Mouse (Mus musculus): Measurements from ENCODE around the gene Prl7d1. TPM values are rescaled to one million over a fixed set of nuclear protein-coding genes. Genes with fewer than 3 reads are reported as not detected.
"Not testable (repeated sequence)": the region's sequence is repeated elsewhere in the genome, so short reads cannot be mapped to it uniquely, and the experiment has no call there.

Gene Prl7d1
- polyA plus RNA-seq (2016; fragmentation: Nextera tagmentation; extraction: Ambion mirVana): not detected in 2 replicates

DNA sequence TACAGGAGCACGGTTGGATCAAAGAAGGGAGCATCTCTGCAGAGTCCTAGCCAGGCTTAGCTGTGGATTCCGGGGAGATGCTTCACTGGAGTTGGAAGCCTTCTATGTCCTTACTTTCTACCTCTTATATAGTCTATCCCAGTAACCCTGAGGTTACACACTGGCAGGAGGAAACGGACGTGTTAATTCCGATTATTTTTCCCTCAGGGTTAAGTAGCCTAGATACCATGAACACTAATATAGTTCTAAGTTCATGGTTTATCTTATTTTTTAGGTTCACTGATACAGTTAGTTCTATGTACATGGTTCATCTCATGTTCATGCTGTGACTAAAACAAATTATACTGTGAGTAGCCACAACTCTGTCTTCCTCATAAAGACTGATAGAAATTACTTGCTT lies at the start of gene Prl7d1:
Gene Prl7d1 (minus strand): TSS at position 101 of the 400 bp plus-strand sequence.
- no peak within 1 kb of the TSS for H3K4me2 ChIP-seq (replicated peaks)
- no peak within 1 kb of the TSS for H3K4me3 ChIP-seq
- H3K27me3 ChIP-seq (replicated peaks): no peaks in the 10 kb centered on the region
- no peaks in the 10 kb centered on the region for H3K9me3 ChIP-seq
- no peak within 1 kb of the TSS for H3K9ac ChIP-seq
- H3K4me1 ChIP-seq: no peaks in the 10 kb centered on the region
- no peak within 1 kb of the TSS for H3K27ac ChIP-seq
- ATAC-seq (ENCODE audit: low FRiP score, low read depth): no peak
- no peaks in the 10 kb centered on the region for H3K36me3 ChIP-seq
- WGBS: 93% methylated on average over 5 of the region's 5 CpGs

DNA sequence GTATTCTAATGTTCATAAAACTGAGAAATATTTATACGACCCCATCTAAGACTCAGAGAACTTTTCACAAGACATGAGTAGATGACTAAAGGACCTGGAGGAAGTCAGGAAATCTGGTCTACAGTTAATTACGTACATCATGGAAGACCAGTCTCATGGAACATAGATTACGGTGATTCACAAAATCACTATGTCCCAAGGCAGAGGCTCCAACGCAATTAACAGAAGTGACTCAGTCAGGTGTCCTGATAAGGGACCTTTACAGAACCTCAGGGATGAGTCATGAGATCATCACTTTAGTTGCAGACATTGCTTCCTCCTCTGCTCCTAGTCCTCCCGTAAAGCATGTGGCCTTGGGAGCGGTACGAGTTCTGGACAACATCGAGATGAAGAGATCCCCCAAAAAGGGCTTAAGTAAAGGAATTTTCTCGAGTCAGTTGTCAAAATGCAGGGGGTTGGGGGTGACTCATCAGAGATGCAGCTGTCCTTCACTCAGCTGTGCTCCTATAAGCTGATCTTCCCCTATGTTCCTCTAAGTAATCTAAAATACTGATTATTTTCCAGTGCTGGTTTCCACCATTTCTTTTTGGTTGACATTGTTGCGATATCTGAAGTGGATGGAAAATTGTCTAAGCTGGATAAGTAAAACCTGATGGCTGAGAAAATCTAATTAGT lies 18.1 kb upstream of the Prl7d1 start:
- no peak for ATAC-seq (ENCODE audit: low FRiP score, low read depth)
- no peaks in the 10 kb centered on the region for H3K4me1 ChIP-seq
- no peak overlapping the region for H3K27ac ChIP-seq
- 90% methylated on average over 10 of the region's 10 CpGs for WGBS
- no peaks in the 10 kb centered on the region for H3K27me3 ChIP-seq (replicated peaks)
- H3K4me2 ChIP-seq (replicated peaks): no peak overlapping the region
- H3K4me3 ChIP-seq: no peak overlapping the region
- H3K9me3 ChIP-seq: no peaks in the 10 kb centered on the region
- H3K9ac ChIP-seq: no peak overlapping the region
- H3K36me3 ChIP-seq: no peaks in the 10 kb centered on the region

DNA sequence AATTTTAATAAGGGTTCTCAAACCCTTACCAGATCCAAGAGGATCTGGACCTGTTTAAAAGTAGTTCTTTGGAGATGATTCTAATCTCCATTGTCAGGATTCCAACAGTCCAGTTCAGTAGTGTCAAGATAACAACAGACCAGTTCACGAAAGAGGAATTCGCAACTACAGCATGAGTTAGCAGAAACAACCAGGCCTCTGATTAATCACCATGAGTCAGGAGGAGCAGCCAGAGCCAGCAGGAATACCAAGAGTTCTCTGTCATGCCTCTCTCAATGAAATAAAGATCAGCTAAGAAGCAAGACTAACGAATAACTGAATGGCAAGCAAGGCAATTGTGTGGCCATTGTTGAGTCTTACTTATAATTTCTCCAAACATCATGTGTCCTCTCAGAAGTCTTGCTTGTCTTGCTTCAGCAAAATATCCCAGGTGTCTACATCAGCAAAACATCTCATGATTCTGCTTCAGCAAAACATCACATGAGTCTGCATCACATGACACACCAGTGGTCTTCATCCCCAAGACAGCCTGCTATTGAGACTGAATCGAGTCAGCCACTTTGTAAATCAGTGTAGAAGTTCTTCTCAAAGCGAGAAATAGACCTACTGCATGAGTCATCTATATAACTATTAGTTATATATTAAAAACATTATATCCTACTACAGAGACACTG lies 13.9 kb upstream of the Prl7d1 start:
- ATAC-seq (ENCODE audit: low FRiP score, low read depth); H3K4me3 ChIP-seq; H3K4me1 ChIP-seq; H3K27me3 ChIP-seq (replicated peaks); H3K4me2 ChIP-seq (replicated peaks); H3K27ac ChIP-seq; H3K9ac ChIP-seq; H3K36me3 ChIP-seq; H3K9me3 ChIP-seq: not testable (repeated sequence)
- 86% methylated on average over 5 of the region's 5 CpGs for WGBS

DNA sequence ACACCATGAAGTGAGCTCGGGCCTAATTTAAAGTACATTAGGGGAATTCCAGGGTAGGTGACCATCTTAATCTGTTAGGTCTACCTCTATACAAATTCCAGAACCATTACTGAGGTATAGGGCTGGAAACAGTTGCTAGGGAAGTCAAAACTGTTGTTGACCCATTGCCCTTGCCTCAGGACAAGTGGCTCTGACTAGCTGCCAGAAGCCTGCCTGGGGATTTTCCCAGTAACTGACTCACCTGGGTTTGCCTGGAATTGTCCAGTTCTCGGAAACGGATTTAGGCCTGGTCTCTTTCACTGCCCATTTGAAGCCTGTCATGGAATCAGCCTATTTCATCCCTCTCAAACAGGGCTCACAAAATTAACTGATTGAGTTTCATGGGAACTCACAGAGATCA lies 8.5 kb upstream of the Prl7d1 start:
- not testable (repeated sequence) for ATAC-seq (ENCODE audit: low FRiP score, low read depth); H3K27me3 ChIP-seq (replicated peaks); H3K4me2 ChIP-seq (replicated peaks); H3K9ac ChIP-seq; H3K4me3 ChIP-seq; H3K9me3 ChIP-seq; H3K36me3 ChIP-seq; H3K4me1 ChIP-seq; H3K27ac ChIP-seq
- 89% methylated on average over 3 of the region's 3 CpGs for WGBS

DNA sequence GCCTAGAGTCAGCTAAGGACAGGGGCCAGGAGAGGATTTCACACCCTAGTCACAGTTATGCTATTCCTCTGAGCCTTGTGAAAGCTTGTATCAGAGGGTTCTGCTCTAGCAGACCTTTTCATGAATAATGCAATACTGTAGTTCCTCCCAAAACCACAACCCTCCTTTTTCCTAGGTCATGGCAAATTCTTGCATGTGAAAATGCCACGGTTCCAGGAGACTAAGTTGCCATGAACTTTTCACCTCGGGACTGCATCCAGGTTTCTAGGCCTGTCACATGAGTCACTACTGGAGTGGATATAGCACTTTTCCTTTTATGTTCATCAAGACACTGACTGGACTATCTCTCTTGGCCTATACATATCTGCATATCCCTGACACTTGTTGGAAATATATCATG lies 10.0 kb downstream of the Prl7d1 start:
- Histone ChIP-seq H3K36me3 (no peaks in the 10 kb centered on the region), H3K4me1 (no peaks in the 10 kb centered on the region), H3K4me2 (replicated peaks) (no peak overlapping the region), H3K9me3 (no peaks in the 10 kb centered on the region), H3K9ac (no peak overlapping the region), H3K27ac (no peak overlapping the region), H3K4me3 (no peak overlapping the region), H3K27me3 (replicated peaks) (no peaks in the 10 kb centered on the region)
- ATAC-seq (ENCODE audit: low FRiP score, low read depth): no peak
- 67% methylated on average over 2 of the region's 2 CpGs for WGBS

DNA sequence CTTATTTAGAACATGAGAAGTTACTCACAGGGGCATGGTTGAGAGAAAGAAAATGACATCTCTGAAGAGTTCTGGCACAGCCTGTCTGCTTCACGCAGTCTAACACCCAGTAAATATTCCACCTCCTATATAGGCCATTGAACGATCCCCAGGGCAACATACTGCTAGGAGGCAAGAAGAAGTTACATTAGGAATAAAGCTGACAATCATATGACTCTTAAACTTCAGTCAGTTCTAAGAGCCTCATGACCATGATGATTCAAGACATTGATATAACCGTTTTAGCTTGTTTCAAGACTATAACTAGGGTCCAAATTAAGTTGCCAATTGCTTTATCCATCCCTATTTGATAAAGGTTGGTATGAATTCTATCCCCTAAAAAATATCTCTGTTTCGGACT lies 48.6 kb downstream of the Prl7d1 start, which contains the start of gene Prl7a2:
Gene Prl7a2 (minus strand): TSS at position 101 of the 400 bp plus-strand sequence.
- Histone ChIP-seq H3K4me3 (no peak within 1 kb of the TSS), H3K27ac (no peak within 1 kb of the TSS), H3K27me3 (replicated peaks) (no peaks in the 10 kb centered on the region), H3K9me3 (no peaks in the 10 kb centered on the region), H3K4me2 (replicated peaks) (no peak within 1 kb of the TSS), H3K9ac (no peak within 1 kb of the TSS), H3K4me1 (no peaks in the 10 kb centered on the region), H3K36me3 (no peaks in the 10 kb centered on the region)
- WGBS: 84% methylated on average over 4 of the region's 4 CpGs
- ATAC-seq (ENCODE audit: low FRiP score, low read depth): no peak

DNA sequence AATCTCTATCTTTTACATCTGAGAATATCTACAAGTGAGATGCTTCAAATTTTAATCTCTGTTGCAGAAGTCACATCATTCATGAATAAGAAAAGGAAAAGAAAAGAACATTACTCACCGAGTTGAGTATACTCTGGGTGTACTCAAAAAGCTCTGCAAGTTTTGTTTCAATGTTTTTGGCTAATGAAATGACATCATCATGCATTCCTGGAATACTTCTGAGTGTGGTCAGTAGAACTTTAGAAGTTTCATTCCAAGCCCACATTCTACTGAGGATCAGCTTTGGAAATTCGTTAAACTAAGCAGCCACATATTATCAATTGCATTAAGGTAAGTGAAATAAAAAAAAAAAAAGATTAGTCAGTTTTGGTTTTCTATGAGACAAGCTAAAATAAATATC lies 55.8 kb downstream of the Prl7d1 start:
- Histone ChIP-seq H3K9ac (no peak overlapping the region), H3K27me3 (replicated peaks) (no peaks in the 10 kb centered on the region), H3K4me2 (replicated peaks) (no peak overlapping the region), H3K4me1 (no peaks in the 10 kb centered on the region), H3K9me3 (no peaks in the 10 kb centered on the region), H3K36me3 (no peaks in the 10 kb centered on the region), H3K4me3 (no peak overlapping the region), H3K27ac (no peak overlapping the region)
- no peak for ATAC-seq (ENCODE audit: low FRiP score, low read depth)
- WGBS: 88% methylated on average over 2 of the region's 2 CpGs

Other genes with a start within 250 kb of the Prl7d1 start
- gene Prl8a8, start 203.5 kb downstream of the Prl7d1 start, polyA plus RNA-seq (2016; fragmentation: Nextera tagmentation; extraction: Ambion mirVana): not detected in 2 replicates
- gene Prl8a9, start 152.1 kb downstream of the Prl7d1 start, polyA plus RNA-seq (2016; fragmentation: Nextera tagmentation; extraction: Ambion mirVana): not detected in 2 replicates
- not detected in 2 replicates for gene Prl8a1, start 134.6 kb downstream of the Prl7d1 start, polyA plus RNA-seq (2016; fragmentation: Nextera tagmentation; extraction: Ambion mirVana)
- gene Prl7b1, start 106.2 kb downstream of the Prl7d1 start, polyA plus RNA-seq (2016; fragmentation: Nextera tagmentation; extraction: Ambion mirVana): not detected in 2 replicates
- gene Prl7a1, start 74.2 kb downstream of the Prl7d1 start, polyA plus RNA-seq (2016; fragmentation: Nextera tagmentation; extraction: Ambion mirVana): not detected in 2 replicates
- gene Prl7a2, start 48.7 kb downstream of the Prl7d1 start, polyA plus RNA-seq (2016; fragmentation: Nextera tagmentation; extraction: Ambion mirVana): not detected in 2 replicates
- gene Prl7c1, start 64.1 kb upstream of the Prl7d1 start, polyA plus RNA-seq (2016; fragmentation: Nextera tagmentation; extraction: Ambion mirVana): not detected in 2 replicates
- not detected in 2 replicates for gene Prl2a1, start 84.9 kb upstream of the Prl7d1 start, polyA plus RNA-seq (2016; fragmentation: Nextera tagmentation; extraction: Ambion mirVana)
- not detected in 2 replicates for gene Prl2c1, start 132.6 kb upstream of the Prl7d1 start, polyA plus RNA-seq (2016; fragmentation: Nextera tagmentation; extraction: Ambion mirVana)